Mouse (Mus musculus): ENCODE measurements around the gene Lrch4. TPM values are rescaled to one million over a fixed set of nuclear protein-coding genes. Genes with fewer than 3 reads are reported as not detected.

Lrch4 gene
- polyA plus RNA-seq (2014; fragmentation: Illumina TruSeq; extraction: RNeasy Lipid Tissue Mini Kit (QIAGEN cat#74804); ENCODE audit: insufficient read depth, low read depth, low replicate concordance) = 21.1 TPM

GRCm38 (mm10) chr5:137628498-137629305, at the start of gene Lrch4, which contains the start of the genes Fbxo24 and Gm20605:
Gene Lrch4, plus strand, starts transcription at chr5:137629121.
Gene Fbxo24, minus strand, starts transcription at chr5:137629002.
Gene Gm20605, plus strand, starts transcription at chr5:137629175.

GRCm38 (mm10) chr5:137600619-137601364, 28.1 kb upstream of the Lrch4 start, which contains the start of gene Mospd3:
Gene Mospd3, minus strand, starts transcription at chr5:137601058.

GRCm38 (mm10) chr5:137613550-137613949, 15.4 kb upstream of the Lrch4 start, which contains the start of gene Pcolce:
Gene Pcolce, minus strand, starts transcription at chr5:137613784.

GRCm38 (mm10) chr5:137641054-137641453, 12.1 kb downstream of the Lrch4 start, which contains the start of gene Sap25:
Gene Sap25, plus strand, starts transcription at chr5:137641334.

GRCm38 (mm10) chr5:137645652-137646091, 16.8 kb downstream of the Lrch4 start, which contains the start of gene Irs3:
Gene Irs3, minus strand, starts transcription at chr5:137645714.

GRCm38 (mm10) chr5:137684294-137685123, 55.6 kb downstream of the Lrch4 start, which contains the start of gene Agfg2:
Gene Agfg2, minus strand, starts transcription at chr5:137684726.

Other genes starting within 250 kb of the Lrch4 start
- gene Zan, start 152.1 kb upstream of the Lrch4 start, polyA plus RNA-seq (2014; fragmentation: Illumina TruSeq; extraction: RNeasy Lipid Tissue Mini Kit (QIAGEN cat#74804); ENCODE audit: insufficient read depth, low read depth, low replicate concordance) = 0.04 TPM
- 19.3 TPM for gene Pop7, start 126.6 kb upstream of the Lrch4 start, polyA plus RNA-seq (2014; fragmentation: Illumina TruSeq; extraction: RNeasy Lipid Tissue Mini Kit (QIAGEN cat#74804); ENCODE audit: insufficient read depth, low read depth, low replicate concordance)
- gene Gigyf1, start 110.6 kb upstream of the Lrch4 start, polyA plus RNA-seq (2014; fragmentation: Illumina TruSeq; extraction: RNeasy Lipid Tissue Mini Kit (QIAGEN cat#74804); ENCODE audit: insufficient read depth, low read depth, low replicate concordance) = 8.9 TPM
- gene Epo, start 95.9 kb upstream of the Lrch4 start, polyA plus RNA-seq (2014; fragmentation: Illumina TruSeq; extraction: RNeasy Lipid Tissue Mini Kit (QIAGEN cat#74804); ENCODE audit: insufficient read depth, low read depth, low replicate concordance) = not detected
- gene Gnb2, start 95.6 kb upstream of the Lrch4 start, polyA plus RNA-seq (2014; fragmentation: Illumina TruSeq; extraction: RNeasy Lipid Tissue Mini Kit (QIAGEN cat#74804); ENCODE audit: insufficient read depth, low read depth, low replicate concordance) = 420 TPM
- gene Actl6b, start 75.6 kb upstream of the Lrch4 start, polyA plus RNA-seq (2014; fragmentation: Illumina TruSeq; extraction: RNeasy Lipid Tissue Mini Kit (QIAGEN cat#74804); ENCODE audit: insufficient read depth, low read depth, low replicate concordance) = not detected
- not detected for gene Tfr2, start 59.3 kb upstream of the Lrch4 start, polyA plus RNA-seq (2014; fragmentation: Illumina TruSeq; extraction: RNeasy Lipid Tissue Mini Kit (QIAGEN cat#74804); ENCODE audit: insufficient read depth, low read depth, low replicate concordance)
- 19.9 TPM for gene Mospd3, start 28.1 kb upstream of the Lrch4 start, polyA plus RNA-seq (2014; fragmentation: Illumina TruSeq; extraction: RNeasy Lipid Tissue Mini Kit (QIAGEN cat#74804); ENCODE audit: insufficient read depth, low read depth, low replicate concordance)
- 121 TPM for gene Pcolce, start 15.3 kb upstream of the Lrch4 start, polyA plus RNA-seq (2014; fragmentation: Illumina TruSeq; extraction: RNeasy Lipid Tissue Mini Kit (QIAGEN cat#74804); ENCODE audit: insufficient read depth, low read depth, low replicate concordance)
- 1.0 TPM for gene Fbxo24, start 119 bp upstream of the Lrch4 start, polyA plus RNA-seq (2014; fragmentation: Illumina TruSeq; extraction: RNeasy Lipid Tissue Mini Kit (QIAGEN cat#74804); ENCODE audit: insufficient read depth, low read depth, low replicate concordance)
- gene Gm20605, start 54 bp downstream of the Lrch4 start, polyA plus RNA-seq (2014; fragmentation: Illumina TruSeq; extraction: RNeasy Lipid Tissue Mini Kit (QIAGEN cat#74804); ENCODE audit: insufficient read depth, low read depth, low replicate concordance) = 9.9 TPM
- 19.7 TPM for gene Sap25, start 12.2 kb downstream of the Lrch4 start, polyA plus RNA-seq (2014; fragmentation: Illumina TruSeq; extraction: RNeasy Lipid Tissue Mini Kit (QIAGEN cat#74804); ENCODE audit: insufficient read depth, low read depth, low replicate concordance)
- gene Irs3, start 16.6 kb downstream of the Lrch4 start, polyA plus RNA-seq (2014; fragmentation: Illumina TruSeq; extraction: RNeasy Lipid Tissue Mini Kit (QIAGEN cat#74804); ENCODE audit: insufficient read depth, low read depth, low replicate concordance) = 2.0 TPM
- gene Agfg2, start 55.6 kb downstream of the Lrch4 start, polyA plus RNA-seq (2014; fragmentation: Illumina TruSeq; extraction: RNeasy Lipid Tissue Mini Kit (QIAGEN cat#74804); ENCODE audit: insufficient read depth, low read depth, low replicate concordance) = 9.6 TPM
- 0.86 TPM for gene Nyap1, start 112.5 kb downstream of the Lrch4 start, polyA plus RNA-seq (2014; fragmentation: Illumina TruSeq; extraction: RNeasy Lipid Tissue Mini Kit (QIAGEN cat#74804); ENCODE audit: insufficient read depth, low read depth, low replicate concordance)
- gene Tsc22d4, start 116.6 kb downstream of the Lrch4 start, polyA plus RNA-seq (2014; fragmentation: Illumina TruSeq; extraction: RNeasy Lipid Tissue Mini Kit (QIAGEN cat#74804); ENCODE audit: insufficient read depth, low read depth, low replicate concordance) = 50.7 TPM
- gene Ppp1r35, start 149.7 kb downstream of the Lrch4 start, polyA plus RNA-seq (2014; fragmentation: Illumina TruSeq; extraction: RNeasy Lipid Tissue Mini Kit (QIAGEN cat#74804); ENCODE audit: insufficient read depth, low read depth, low replicate concordance) = 31.5 TPM
- 30.7 TPM for gene Mepce, start 158.5 kb downstream of the Lrch4 start, polyA plus RNA-seq (2014; fragmentation: Illumina TruSeq; extraction: RNeasy Lipid Tissue Mini Kit (QIAGEN cat#74804); ENCODE audit: insufficient read depth, low read depth, low replicate concordance)
- gene Zcwpw1, start 158.7 kb downstream of the Lrch4 start, polyA plus RNA-seq (2014; fragmentation: Illumina TruSeq; extraction: RNeasy Lipid Tissue Mini Kit (QIAGEN cat#74804); ENCODE audit: insufficient read depth, low read depth, low replicate concordance) = 1.9 TPM
- 15.6 TPM for gene Pilra, start 207.2 kb downstream of the Lrch4 start, polyA plus RNA-seq (2014; fragmentation: Illumina TruSeq; extraction: RNeasy Lipid Tissue Mini Kit (QIAGEN cat#74804); ENCODE audit: insufficient read depth, low read depth, low replicate concordance)
- gene Pilrb1, start 229.0 kb downstream of the Lrch4 start, polyA plus RNA-seq (2014; fragmentation: Illumina TruSeq; extraction: RNeasy Lipid Tissue Mini Kit (QIAGEN cat#74804); ENCODE audit: insufficient read depth, low read depth, low replicate concordance) = 8.0 TPM
- gene Pilrb2, start 242.7 kb downstream of the Lrch4 start, polyA plus RNA-seq (2014; fragmentation: Illumina TruSeq; extraction: RNeasy Lipid Tissue Mini Kit (QIAGEN cat#74804); ENCODE audit: insufficient read depth, low read depth, low replicate concordance) = 7.1 TPM

Data from lung, adult 10 weeks (tissue).